Mouse (Mus musculus): ENCODE measurements at regions not wholly inside any gene's neighbourhood (a gene's known extent, or its start where the extent isn't known, plus 50 kb on each side); places are given as distances from the start of the nearest gene placed in this dataset.

GRCm38 (mm10) chr11:38938124-38938883, 1702.5 kb upstream of the Tenm2 start:
- Histone ChIP-seq H3K4me1 (replicated peaks) (no peaks in the 10 kb centered on the region), H3K9ac (no peak overlapping the region), H3K27me3 (no peaks in the 10 kb centered on the region), H3K27ac (replicated peaks) (no peak overlapping the region), H3K9me3 (no peaks in the 10 kb centered on the region), H3K4me3 (no peak overlapping the region), H3K36me3 (no peaks in the 10 kb centered on the region), H3K4me2 (0 out of 2 replicates have a peak overlapping the region, but pooled peaks have one; percentile 22)
- no peak for ATAC-seq (ENCODE audit: low FRiP score, low read depth)
- 32% methylated on average over 9 of the region's 9 CpGs for WGBS
